Mouse (Mus musculus) brain, embryonic 14.5 days (tissue): ENCODE measurements around the gene Mcm3.

Experiments
- CTCF ChIP-seq: fragments of 200-500 bp; IDR thresholded peaks from 2 replicates; pipeline ENCODE4 v1.5.1; 2012; ENCODE audit warnings: inconsistent platforms, mild to moderate bottlenecking, moderate library complexity, borderline replicate concordance; ENCODE audit not compliant: insufficient read depth, insufficient read length; ENCODE audit errors: extremely low read depth
- POLR2A ChIP-seq: fragments of 200-500 bp; IDR thresholded peaks from 2 replicates; pipeline ENCODE4 v1.6.1; 2012; ENCODE audit warnings: mild to moderate bottlenecking, inconsistent platforms, borderline replicate concordance; ENCODE audit not compliant: poor library complexity, insufficient read depth, insufficient read length, severe bottlenecking; ENCODE audit errors: extremely low read depth

GRCm38 (mm10) chr1:20757586-20757985 is 62.5 kb downstream of the Mcm3 start:
- no peak for TF ChIP-seq POLR2A
- no peak for TF ChIP-seq CTCF
